18 mouse cellular contexts compared by ENCODE assay signal in genomic region chr17:7399770-7400169, GRCm38 (mm10). TPM values are rescaled to one million over a fixed set of nuclear protein-coding genes. Genes with fewer than 3 reads are reported as not detected.
"Had no signal": no experiment of that assay in that cellular context is flagged by ENCODE, and none has a peak within 500 bp of the region (broad histone marks: within the 10 kb centered on the region; RNA-seq: fewer than 3 reads in every experiment).

No protein-coding gene starts in this region.

RNA-seq across cellular contexts. Expression of gene Unc93a2, which starts 14.5 kb away (rescaled TPM):
- polyA plus RNA-seq: cortical plate, adult 2 months; embryonic facial prominence, embryonic 10.5 days; embryonic facial prominence, embryonic 11.5 days; embryonic facial prominence, embryonic 12.5 days; embryonic facial prominence, embryonic 13.5 days; embryonic facial prominence, embryonic 14.5 days; erythroblast, embryonic 14.5 days; forebrain, embryonic 10.5 days; forebrain, embryonic 11.5 days; forebrain, embryonic 12.5 days; forebrain, embryonic 13.5 days; forebrain, embryonic 14.5 days; forebrain, embryonic 15.5 days; forebrain, embryonic 16.5 days; forebrain, postnatal 0 days had no signal

RNA-seq across cellular contexts. Expression of gene Gm49630, which starts 28.0 kb away (rescaled TPM):
- polyA plus RNA-seq: cortical plate, adult 2 months; embryonic facial prominence, embryonic 10.5 days; embryonic facial prominence, embryonic 11.5 days; embryonic facial prominence, embryonic 12.5 days; embryonic facial prominence, embryonic 13.5 days; embryonic facial prominence, embryonic 14.5 days; embryonic facial prominence, embryonic 15.5 days; erythroblast, embryonic 14.5 days; forebrain, embryonic 10.5 days; forebrain, embryonic 11.5 days; forebrain, embryonic 12.5 days; forebrain, embryonic 13.5 days; forebrain, embryonic 14.5 days; forebrain, embryonic 15.5 days; forebrain, embryonic 16.5 days; forebrain, postnatal 0 days; frontal cortex, adult 2 months; heart, adult 2 months had no signal

RNA-seq across cellular contexts. Expression of gene Ttll2, which starts 47.3 kb away (rescaled TPM):
- polyA plus RNA-seq: cortical plate, adult 2 months; embryonic facial prominence, embryonic 10.5 days; embryonic facial prominence, embryonic 11.5 days; embryonic facial prominence, embryonic 12.5 days; embryonic facial prominence, embryonic 13.5 days; embryonic facial prominence, embryonic 14.5 days; erythroblast, embryonic 14.5 days; forebrain, embryonic 10.5 days; forebrain, embryonic 11.5 days; forebrain, embryonic 12.5 days; forebrain, embryonic 13.5 days; forebrain, embryonic 14.5 days; forebrain, embryonic 15.5 days; forebrain, embryonic 16.5 days; forebrain, postnatal 0 days; frontal cortex, adult 2 months had no signal
